Mouse (Mus musculus) left cerebral cortex, postnatal 14 days (tissue): ENCODE data around the gene Lamc3. TPM values are rescaled to one million over a fixed set of nuclear protein-coding genes. Genes with fewer than 3 reads are reported as not detected.

Experiments used
- DNase-seq, 2 experiments: peaks; one replicate each; pipeline ENCODE4 v3.0.0; 2021 to 2022; ENCODE audit warnings: low spot score in 2 of 2, mixed read lengths in 1 of 2
- intact Hi-C: fragments of 180-260 bp; cut with DNase I; formaldehyde crosslinking; loops from one replicate; pipeline ENCODE4 v1.15.1; 2025
- long read RNA-seq, 2 experiments: library from polyadenylated mRNA; stranded (forward); transcript quantifications; one replicate each; pipeline ENCODE4 v2.0.0; 2021
- total RNA-seq, 2 experiments: library from RNA; stranded (reverse); gene quantifications; 2 replicates each; pipeline ENCODE4 v1.2.3; 2021

Gene Lamc3
- total RNA-seq, result 10 to 100 TPM in 1 of 2 experiments, 1 to 10 TPM in 1; 9.2 to 11.4 TPM
- long read RNA-seq, experiment 1, full-length matches to known transcripts, result 3 of 5 reads
- long read RNA-seq, experiment 1, partial matches to known transcripts, result 0 of 5 reads
- long read RNA-seq, experiment 1, other reads (novel, unspliced or antisense), result 2 of 5 reads
- long read RNA-seq, experiment 2, partial matches to known transcripts, result 3 of 9 reads
- long read RNA-seq, experiment 2, other reads (novel, unspliced or antisense), result 6 of 9 reads

DNA sequence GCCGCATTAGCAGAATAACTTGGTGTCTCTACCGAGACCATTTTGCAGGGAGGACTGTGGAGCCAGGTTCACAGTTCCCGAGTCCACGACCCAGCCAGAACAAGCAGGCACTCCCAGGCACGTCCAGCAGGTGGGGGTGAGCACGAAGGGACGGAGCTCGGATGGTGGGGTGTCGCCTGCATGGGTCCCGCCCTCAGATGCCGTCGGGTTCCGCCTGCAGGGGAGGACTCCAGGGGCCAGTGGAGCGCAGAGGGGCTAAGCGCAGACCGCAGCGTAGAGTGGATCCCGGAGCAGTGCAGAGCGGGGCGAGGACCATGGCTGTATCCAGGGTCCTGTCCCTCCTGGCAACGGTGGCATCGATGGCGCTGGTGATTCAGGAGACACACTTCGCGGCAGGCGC, at the start of gene Lamc3:
Lamc3 (plus strand) TSS at position 262 of the 400 bp plus-strand sequence.
- DNase-seq, result no peak
- intact Hi-C loops, result loop anchor here (5.0 to 10.0 kb wide), 2 partner anchors 70 to 402 kb away; no protein-coding TSS in a partner anchor

- no peak for DNase-seq
- intact Hi-C loops, result no loop called here
Observed at GRCm38 (mm10) chr2:31838868-31839267, 48.2 kb upstream of the Lamc3 start.

DNA sequence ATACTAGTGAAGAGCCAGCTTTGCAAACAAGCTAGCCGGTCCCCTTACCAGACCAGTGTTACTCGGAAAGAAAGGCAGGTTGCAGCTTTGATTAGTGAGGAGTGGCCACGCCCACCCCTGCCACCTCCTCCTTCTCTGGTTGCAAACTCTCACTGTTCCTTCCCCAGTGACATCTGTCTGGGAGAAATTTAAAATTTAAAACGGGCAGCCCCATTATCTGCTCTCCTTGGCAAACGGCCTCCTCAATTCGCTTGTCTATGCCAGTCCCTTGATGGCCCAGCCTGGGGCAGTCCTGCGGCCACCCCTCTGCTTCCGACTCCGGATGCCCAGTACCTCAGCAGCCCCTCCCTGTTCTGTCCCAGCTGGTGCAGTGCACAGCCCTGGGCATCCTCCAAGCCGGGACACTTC, 42.4 kb upstream of the Lamc3 start:
- intact Hi-C loops, result no loop called here
- no peak for DNase-seq

GRCm38 (mm10) chr2:31845512-31845895, 41.6 kb upstream of the Lamc3 start:
- intact Hi-C loops, result no loop called here

DNA sequence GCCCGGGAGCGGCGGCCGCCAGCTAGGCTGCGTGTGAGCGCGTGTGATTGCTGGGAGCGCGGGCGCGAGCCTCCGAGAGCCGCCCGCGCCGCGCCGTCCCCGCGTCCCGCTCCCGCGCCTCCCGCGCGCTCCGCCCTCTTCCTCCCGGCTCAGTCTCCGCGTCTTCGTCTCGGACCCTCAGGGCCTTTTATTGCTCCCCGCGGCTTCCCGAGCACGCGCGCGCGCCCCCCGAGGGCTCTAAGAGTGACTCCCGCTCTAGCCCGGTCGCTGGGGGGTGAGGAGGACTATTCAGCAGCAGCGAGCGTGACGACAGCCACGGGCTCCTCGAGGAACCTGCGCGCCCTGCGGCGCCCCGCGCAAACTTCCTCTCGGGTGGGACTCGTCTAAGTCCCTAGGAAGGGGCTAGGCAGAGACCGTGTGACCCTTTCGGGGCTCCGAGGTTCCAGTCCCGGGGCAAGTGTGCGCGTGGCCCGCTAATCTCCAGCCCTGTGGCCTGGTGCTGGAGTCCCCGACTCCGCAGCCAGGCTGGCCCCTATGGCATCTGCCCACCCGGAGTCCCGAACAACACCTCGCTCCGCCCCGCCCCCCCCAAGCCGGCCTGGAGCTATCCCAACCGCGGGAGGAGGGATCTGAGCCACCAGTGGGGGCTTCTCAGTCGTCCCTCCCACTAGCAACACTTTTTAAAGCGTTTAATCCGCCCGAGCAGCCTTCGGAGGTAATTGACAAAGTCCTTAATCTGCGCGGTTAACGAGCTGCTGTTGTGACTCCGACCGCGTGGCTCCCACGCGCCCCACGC, 41.0 kb upstream of the Lamc3 start, which contains the start of gene Fibcd1:
Fibcd1 (minus strand) TSS at position 110 of the 796 bp plus-strand sequence.
- DNase-seq, result peak in 1 of 2 experiments; percentile 23
- intact Hi-C loops, result no loop called here

More at GRCm38 (mm10) chr2:31845512-31845895, 41.6 kb upstream of the Lamc3 start:
- no peak for DNase-seq

DNA sequence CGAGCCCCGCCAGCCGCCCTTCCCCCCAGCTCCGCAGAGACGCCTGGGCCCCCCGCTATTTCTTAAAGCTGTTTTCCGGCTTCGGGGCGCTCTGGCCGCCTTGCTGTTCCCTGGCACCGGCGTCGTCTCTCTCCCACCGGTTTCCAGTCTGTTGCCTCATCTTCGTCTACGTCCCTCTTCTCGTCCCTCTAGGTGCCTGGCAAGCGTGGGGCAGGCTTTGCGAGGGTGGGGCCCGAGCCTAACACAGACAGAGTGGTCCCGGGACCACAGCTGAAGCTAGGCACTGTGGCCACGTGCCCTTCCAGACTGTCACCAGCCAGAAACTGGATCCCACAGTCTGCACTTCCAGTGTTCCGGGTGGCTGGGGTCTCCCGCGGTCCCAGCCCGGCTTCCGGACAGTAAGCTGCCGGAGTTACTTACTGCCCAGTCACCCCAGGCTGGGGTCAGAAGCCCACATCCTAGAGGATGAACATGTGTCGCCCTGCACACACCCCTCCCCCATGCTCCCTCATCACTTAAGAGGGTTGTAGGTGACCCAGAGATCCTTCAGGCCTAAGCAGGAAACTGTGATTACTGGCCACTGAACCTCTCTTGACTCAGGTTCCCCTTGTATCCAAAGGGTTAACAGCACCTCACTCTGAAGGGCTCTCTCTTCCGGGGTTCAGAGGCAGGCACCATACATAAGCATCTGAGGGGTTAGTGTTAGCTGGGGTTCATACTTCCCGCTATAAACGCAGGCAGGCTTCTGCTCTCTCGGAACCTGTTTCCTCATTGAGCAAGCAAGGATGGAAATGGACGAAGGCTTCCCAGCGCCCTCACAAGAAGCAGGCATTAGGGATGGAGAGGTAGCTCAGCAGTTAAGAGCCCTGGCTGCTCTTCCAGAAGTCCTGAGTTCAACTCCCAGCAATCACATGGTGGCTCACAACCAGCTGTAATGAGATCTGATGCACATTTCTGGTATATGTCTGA, 40.1 kb upstream of the Lamc3 start:
- intact Hi-C loops, result no loop called here
- DNase-seq, result no peak

DNA sequence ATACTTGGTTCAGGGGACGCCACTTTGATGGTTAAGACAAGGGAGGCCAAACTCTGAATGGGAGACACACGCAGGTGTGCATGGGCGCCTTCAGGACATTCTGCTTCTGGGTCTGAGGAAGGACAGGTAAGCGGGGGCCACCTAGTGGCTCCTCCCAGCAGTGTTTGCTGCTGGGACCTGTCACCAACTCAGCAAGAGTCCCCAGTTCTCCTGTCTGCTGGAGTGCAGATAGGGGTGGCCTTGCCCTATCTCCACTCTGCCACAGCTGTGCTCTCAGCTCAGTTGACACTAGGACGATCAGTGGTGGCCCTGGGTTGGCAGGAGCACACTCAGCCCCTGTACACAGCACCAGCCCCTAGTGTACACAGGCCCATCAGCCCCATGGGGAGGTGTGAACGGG, 39.2 kb upstream of the Lamc3 start:
- intact Hi-C loops, result no loop called here
- no peak for DNase-seq

GRCm38 (mm10) chr2:31850141-31850540, 37.0 kb upstream of the Lamc3 start:
- intact Hi-C loops, result loop anchor here (5.0 kb wide), 1 partner anchor 33 kb away; no protein-coding TSS in a partner anchor
- DNase-seq, result peak in 1 of 2 experiments; percentile 23

GRCm38 (mm10) chr2:31855991-31856390, 31.1 kb upstream of the Lamc3 start:
- no peak for DNase-seq
- intact Hi-C loops, result no loop called here

- peak in 1 of 2 experiments; percentile 34 for DNase-seq
- intact Hi-C loops, result no loop called here
Observed at GRCm38 (mm10) chr2:31857180-31857579, 29.9 kb upstream of the Lamc3 start.

- no peak for DNase-seq
- intact Hi-C loops, result no loop called here
Observed at GRCm38 (mm10) chr2:31858500-31858899, 28.6 kb upstream of the Lamc3 start.

GRCm38 (mm10) chr2:31862919-31863318, 24.2 kb upstream of the Lamc3 start:
- intact Hi-C loops, result no loop called here
- no peak for DNase-seq

DNA sequence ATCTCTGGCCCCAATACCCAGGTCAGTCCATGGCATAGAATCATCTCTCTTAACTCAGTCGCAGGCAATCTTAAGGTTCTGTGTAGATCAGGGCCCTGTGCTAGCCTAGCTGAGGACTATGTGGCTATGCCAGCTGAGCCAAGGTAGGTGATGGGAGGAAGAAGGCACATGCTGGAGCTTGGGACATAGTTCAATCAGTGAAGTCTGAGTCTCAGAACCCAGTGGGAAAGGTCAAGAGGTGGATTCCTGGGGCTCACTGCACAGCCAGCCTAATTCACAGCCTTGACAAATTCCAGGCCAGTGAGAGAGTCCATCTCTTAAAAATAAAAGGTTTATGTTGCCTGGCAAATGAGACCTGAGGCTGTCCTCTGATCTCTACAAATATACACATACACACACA, 23.3 kb upstream of the Lamc3 start:
- intact Hi-C loops, result no loop called here

GRCm38 (mm10) chr2:31864891-31865290, 22.2 kb upstream of the Lamc3 start:
- intact Hi-C loops, result no loop called here
- no peak for DNase-seq

More for the DNA sequence above, 23.3 kb upstream of the Lamc3 start:
- DNase-seq, result no peak

DNA sequence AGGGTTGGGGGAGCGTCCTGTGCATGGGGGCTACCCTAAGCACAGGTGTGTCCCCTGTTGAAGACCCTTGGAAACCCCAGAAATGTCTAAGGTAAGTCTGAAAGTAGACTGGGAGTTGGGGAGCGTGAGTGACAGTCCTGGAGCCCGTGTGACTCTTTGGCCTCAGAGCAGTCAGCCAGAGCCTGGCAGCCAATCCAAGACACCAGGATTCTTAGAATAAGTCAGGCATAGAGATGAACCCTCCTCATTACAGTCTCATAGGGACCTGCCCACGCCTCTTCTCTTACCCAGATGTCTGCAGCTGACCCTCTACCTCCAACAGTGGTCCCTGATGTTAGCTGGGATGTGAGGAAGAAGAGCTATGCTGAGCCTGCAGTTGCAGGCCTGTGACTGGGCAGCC, 21.8 kb upstream of the Lamc3 start:
- no peak for DNase-seq
- intact Hi-C loops, result no loop called here

DNA sequence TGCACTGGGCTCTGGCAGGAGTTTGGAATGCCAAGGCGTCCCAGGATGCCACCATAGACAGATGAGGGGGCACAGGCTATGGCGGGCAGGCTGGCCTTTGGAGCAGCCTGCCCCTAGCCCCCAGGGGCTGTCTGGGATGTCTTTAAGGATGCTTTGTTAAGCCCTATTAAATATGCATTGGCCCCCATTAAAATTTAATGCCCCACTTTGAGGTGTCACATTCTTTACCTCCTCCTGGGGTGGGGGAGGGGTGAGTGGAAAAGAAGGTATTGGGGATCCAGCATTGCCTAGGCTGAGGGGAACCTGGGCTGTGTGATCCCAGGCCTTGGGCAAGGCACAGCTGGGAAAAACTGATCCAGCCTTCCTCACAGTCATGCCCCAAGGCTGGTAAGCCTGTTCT, 21.3 kb upstream of the Lamc3 start:
- no peak for DNase-seq
- intact Hi-C loops, result no loop called here

DNA sequence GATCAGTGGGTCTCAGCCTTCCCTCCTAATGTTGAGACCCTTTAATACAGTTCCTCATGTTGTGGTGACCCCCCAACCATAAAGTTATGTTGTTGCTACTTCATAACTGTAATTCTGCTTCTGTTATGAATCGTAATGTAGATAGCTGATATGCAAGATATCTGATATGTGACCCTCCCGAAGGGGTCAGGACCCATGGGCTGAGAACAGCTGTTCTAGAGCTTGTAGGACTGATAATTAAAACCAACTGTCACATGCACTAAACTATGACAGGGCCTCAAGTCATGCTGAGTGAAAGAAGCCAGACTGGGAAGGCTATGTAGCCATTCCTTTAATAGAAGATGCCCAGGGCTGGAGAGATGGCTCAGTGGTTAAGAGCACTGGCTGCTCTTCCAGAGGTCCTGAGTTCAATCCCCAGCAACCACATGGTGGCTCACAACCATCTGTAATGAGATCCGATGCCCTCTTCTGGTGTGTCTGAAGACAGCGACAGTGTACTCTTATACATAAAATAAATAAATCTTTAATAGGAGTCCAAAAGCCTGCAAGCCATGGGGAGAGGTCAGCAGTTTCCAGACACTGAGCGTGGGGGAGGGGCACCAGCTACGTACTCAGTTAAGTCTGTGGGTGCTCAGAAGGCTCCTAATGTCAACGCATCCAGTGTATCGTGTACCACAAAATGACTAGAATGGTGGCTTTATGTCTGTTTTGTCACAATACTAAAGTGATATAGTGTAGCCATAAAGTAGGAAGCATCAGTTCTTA, 19.1 kb upstream of the Lamc3 start:
- DNase-seq, result no peak
- intact Hi-C loops, result no loop called here

- no peak for DNase-seq
- intact Hi-C loops, result no loop called here
Observed at GRCm38 (mm10) chr2:31868538-31869164, 18.4 kb upstream of the Lamc3 start.
